Mouse (Mus musculus): ENCODE measurements around the gene Nfya. TPM values are rescaled to one million over a fixed set of nuclear protein-coding genes. Genes with fewer than 3 reads are reported as not detected.

Nfya gene
- total and polyA plus RNA-seq, 2 experiments from 2014 or later = 5.0 to 29.0 TPM

GRCm38 (mm10) chr17:48410299-48410785, 636 bp upstream of the Nfya start:
- H3K27ac ChIP-seq = peak overlapping the region; percentile 94
- ATAC-seq = peak; percentile 6
- H3K4me1 ChIP-seq (ENCODE audit: insufficient read depth, low read length) = 0 out of 2 replicates have a peak, but pooled peaks cover 20% of the 10 kb centered on the region
- peak overlapping the region; percentile 75 for H3K4me2 ChIP-seq (ENCODE audit: low read depth, low read length)
- TF ChIP-seq CTCF (IDR thresholded peaks at IDR 0.05; ENCODE audit: low read depth) = no peak
- peak; percentile 58 for DNase-seq (ENCODE audit: low spot score)
- H3K9ac ChIP-seq (replicated peaks; ENCODE audit: low read length) = peak overlapping the region; percentile 63
- no peaks in the 10 kb centered on the region for H3K36me3 ChIP-seq (ENCODE audit: insufficient read depth, low read length)
- peak overlapping the region; percentile 65 for H3K4me3 ChIP-seq (ENCODE audit: low read length)
- no peaks in the 10 kb centered on the region for H3K27me3 ChIP-seq (ENCODE audit: insufficient read depth, low read length)
- no peaks in the 10 kb centered on the region for H3K9me3 ChIP-seq (ENCODE audit: low read length)
- under 1% methylated on average over 13 of the region's 13 CpGs for WGBS

- under 1% methylated on average over 43 of the region's 47 CpGs for WGBS
Measured at GRCm38 (mm10) chr17:48408526-48409291, 997 bp downstream of the Nfya start.

GRCm38 (mm10) chr17:48407910-48408525, 1.7 kb downstream of the Nfya start:
- H3K9ac ChIP-seq (replicated peaks; ENCODE audit: low read length) = peak overlapping the region; percentile 93
- TF ChIP-seq CTCF (IDR thresholded peaks at IDR 0.05; ENCODE audit: low read depth) = no peak
- no peak for ATAC-seq
- no peaks in the 10 kb centered on the region for H3K27me3 ChIP-seq (ENCODE audit: insufficient read depth, low read length)
- H3K27ac ChIP-seq = peak overlapping the region; percentile 98
- WGBS = 7% methylated on average over 8 of the region's 8 CpGs
- H3K4me2 ChIP-seq (ENCODE audit: low read depth, low read length) = peak overlapping the region; percentile 78
- peak overlapping the region; percentile 68 for H3K4me3 ChIP-seq (ENCODE audit: low read length)
- H3K9me3 ChIP-seq (ENCODE audit: low read length) = no peaks in the 10 kb centered on the region
- no peaks in the 10 kb centered on the region for H3K36me3 ChIP-seq (ENCODE audit: insufficient read depth, low read length)
- no peak for DNase-seq (ENCODE audit: low spot score)
- 0 out of 2 replicates have a peak, but pooled peaks cover 20% of the 10 kb centered on the region for H3K4me1 ChIP-seq (ENCODE audit: insufficient read depth, low read length)

More at GRCm38 (mm10) chr17:48408526-48409291, 997 bp downstream of the Nfya start:
- peak overlapping the region; percentile 98 for H3K27ac ChIP-seq
- DNase-seq (ENCODE audit: low spot score) (peak; percentile 80), ATAC-seq (peak; percentile 35)
- H3K27me3 ChIP-seq (ENCODE audit: insufficient read depth, low read length) = no peaks in the 10 kb centered on the region
- H3K4me3 ChIP-seq (ENCODE audit: low read length) = peak overlapping the region; percentile 68
- H3K36me3 ChIP-seq (ENCODE audit: insufficient read depth, low read length) = no peaks in the 10 kb centered on the region
- H3K9me3 ChIP-seq (ENCODE audit: low read length) = no peaks in the 10 kb centered on the region
- peak overlapping the region; percentile 78 for H3K4me2 ChIP-seq (ENCODE audit: low read depth, low read length)
- 0 out of 2 replicates have a peak, but pooled peaks cover 20% of the 10 kb centered on the region for H3K4me1 ChIP-seq (ENCODE audit: insufficient read depth, low read length)
- TF ChIP-seq CTCF (IDR thresholded peaks at IDR 0.05; ENCODE audit: low read depth) = no peak
- peak overlapping the region; percentile 93 for H3K9ac ChIP-seq (replicated peaks; ENCODE audit: low read length)

GRCm38 (mm10) chr17:48407154-48407553, 2.6 kb downstream of the Nfya start:
- ATAC-seq (no peak), DNase-seq (ENCODE audit: low spot score) (no peak)
- Histone ChIP-seq H3K4me2 (ENCODE audit: low read depth, low read length) (no peak overlapping the region), H3K27me3 (ENCODE audit: insufficient read depth, low read length) (no peaks in the 10 kb centered on the region), H3K4me1 (ENCODE audit: insufficient read depth, low read length) (0 out of 2 replicates have a peak, but pooled peaks cover 20% of the 10 kb centered on the region), H3K9me3 (ENCODE audit: low read length) (no peaks in the 10 kb centered on the region), H3K9ac (replicated peaks; ENCODE audit: low read length) (no peak overlapping the region), H3K36me3 (ENCODE audit: insufficient read depth, low read length) (no peaks in the 10 kb centered on the region), H3K27ac (no peak overlapping the region), H3K4me3 (ENCODE audit: low read length) (no peak overlapping the region)
- 78% methylated on average over 4 of the region's 4 CpGs for WGBS
- no peak for TF ChIP-seq CTCF (IDR thresholded peaks at IDR 0.05; ENCODE audit: low read depth)

- Histone ChIP-seq H3K4me1 (ENCODE audit: insufficient read depth, low read length) (0 out of 2 replicates have a peak, but pooled peaks cover 13% of the 10 kb centered on the region), H3K27ac (no peak overlapping the region), H3K27me3 (ENCODE audit: insufficient read depth, low read length) (no peaks in the 10 kb centered on the region), H3K4me3 (ENCODE audit: low read length) (no peak overlapping the region), H3K36me3 (ENCODE audit: insufficient read depth, low read length) (peaks cover 4% of the 10 kb centered on the region; the same call in 1 of the 2 replicates), H3K9me3 (ENCODE audit: low read length) (no peaks in the 10 kb centered on the region), H3K9ac (replicated peaks; ENCODE audit: low read length) (no peak overlapping the region), H3K4me2 (ENCODE audit: low read depth, low read length) (no peak overlapping the region)
- no peak for DNase-seq (ENCODE audit: low spot score)
- ATAC-seq = no peak
- WGBS = 85% methylated on average over 1 of the region's 1 CpGs
- TF ChIP-seq CTCF (IDR thresholded peaks at IDR 0.05; ENCODE audit: low read depth) = no peak
Measured at GRCm38 (mm10) chr17:48404706-48405105, 5.0 kb downstream of the Nfya start.

- Histone ChIP-seq H3K4me1 (ENCODE audit: insufficient read depth, low read length) (0 out of 2 replicates have a peak, but pooled peaks cover 13% of the 10 kb centered on the region), H3K27me3 (ENCODE audit: insufficient read depth, low read length) (no peaks in the 10 kb centered on the region), H3K9me3 (ENCODE audit: low read length) (no peaks in the 10 kb centered on the region), H3K4me3 (ENCODE audit: low read length) (no peak overlapping the region), H3K4me2 (ENCODE audit: low read depth, low read length) (no peak overlapping the region), H3K27ac (no peak overlapping the region), H3K9ac (replicated peaks; ENCODE audit: low read length) (no peak overlapping the region), H3K36me3 (ENCODE audit: insufficient read depth, low read length) (peaks cover 13% of the 10 kb centered on the region; the same call in 1 of the 2 replicates)
- DNase-seq (ENCODE audit: low spot score) = no peak
- no peak for ATAC-seq
- no peak for TF ChIP-seq CTCF (IDR thresholded peaks at IDR 0.05; ENCODE audit: low read depth)
- 93% methylated on average over 2 of the region's 2 CpGs for whole genome bisulfite sequencing
Measured at GRCm38 (mm10) chr17:48403848-48404247, 5.9 kb downstream of the Nfya start.

All from hindbrain, postnatal 0 days (tissue).